Mouse (Mus musculus): ENCODE measurements around the gene Saa1. TPM values are rescaled to one million over a fixed set of nuclear protein-coding genes. Genes with fewer than 3 reads are reported as not detected.

Saa1 gene
- polyA plus RNA-seq, 1 experiment from 2014 or later: not detected

- no peaks in the 10 kb centered on the region for H3K27me3 ChIP-seq (ENCODE audit: control insufficient read depth, insufficient read depth, low read length)
- no peaks in the 10 kb centered on the region for H3K4me1 ChIP-seq (ENCODE audit: control insufficient read depth, insufficient read depth, low read length)
- H3K9me3 ChIP-seq (ENCODE audit: control insufficient read depth, low read length): no peaks in the 10 kb centered on the region
- no peak overlapping the region for H3K4me2 ChIP-seq (ENCODE audit: low read length)
- ATAC-seq (ENCODE audit: low FRiP score, low TSS enrichment): no peak
- no peak for DNase-seq
- no peak overlapping the region for H3K27ac ChIP-seq (replicated peaks; ENCODE audit: low read depth, low read length)
- WGBS: 95% methylated on average over 3 of the region's 3 CpGs
- H3K4me3 ChIP-seq (replicated peaks; ENCODE audit: low read depth, low read length): no peak overlapping the region
- H3K36me3 ChIP-seq (ENCODE audit: control insufficient read depth, insufficient read depth, low read length): no peaks in the 10 kb centered on the region
- no peak overlapping the region for H3K9ac ChIP-seq (replicated peaks; ENCODE audit: low read length)
These were observed 18.9 kb downstream of the Saa1 start for GRCm38 (mm10) chr7:46723849-46724248.

GRCm38 (mm10) chr7:46723354-46723753 lies 19.4 kb downstream of the Saa1 start:
- DNase-seq (no peak), ATAC-seq (ENCODE audit: low FRiP score, low TSS enrichment) (no peak)
- Histone ChIP-seq H3K4me3 (replicated peaks; ENCODE audit: low read depth, low read length) (no peak overlapping the region), H3K36me3 (ENCODE audit: control insufficient read depth, insufficient read depth, low read length) (no peaks in the 10 kb centered on the region), H3K9me3 (ENCODE audit: control insufficient read depth, low read length) (no peaks in the 10 kb centered on the region), H3K4me2 (ENCODE audit: low read length) (no peak overlapping the region), H3K4me1 (ENCODE audit: control insufficient read depth, insufficient read depth, low read length) (no peaks in the 10 kb centered on the region), H3K9ac (replicated peaks; ENCODE audit: low read length) (no peak overlapping the region), H3K27ac (replicated peaks; ENCODE audit: low read depth, low read length) (no peak overlapping the region), H3K27me3 (ENCODE audit: control insufficient read depth, insufficient read depth, low read length) (no peaks in the 10 kb centered on the region)
- WGBS: 95% methylated on average over 6 of the region's 6 CpGs

DNA sequence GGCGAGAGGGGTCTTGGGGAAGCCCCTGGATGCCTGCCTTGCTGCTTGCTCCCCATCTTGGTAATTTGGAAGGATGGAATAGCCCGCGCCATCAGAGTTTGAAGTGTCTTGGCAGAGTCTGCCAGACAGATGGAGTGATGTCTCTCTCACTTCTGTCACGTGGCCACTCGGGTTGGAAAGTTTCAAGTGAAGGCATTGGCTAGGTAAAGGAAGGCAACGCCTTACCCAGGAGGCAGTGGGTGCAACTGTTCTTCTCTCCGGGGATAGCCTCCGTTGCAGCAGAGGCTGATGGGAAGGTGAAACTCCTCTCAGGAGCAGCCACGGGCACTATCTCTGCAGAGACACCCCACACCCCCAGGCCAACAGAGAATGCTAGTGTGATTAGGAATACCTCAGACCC lies 22.3 kb downstream of the Saa1 start:
- H3K36me3 ChIP-seq (ENCODE audit: control insufficient read depth, insufficient read depth, low read length): no peaks in the 10 kb centered on the region
- no peak overlapping the region for H3K4me2 ChIP-seq (ENCODE audit: low read length)
- no peak overlapping the region for H3K4me3 ChIP-seq (replicated peaks; ENCODE audit: low read depth, low read length)
- no peaks in the 10 kb centered on the region for H3K27me3 ChIP-seq (ENCODE audit: control insufficient read depth, insufficient read depth, low read length)
- no peak overlapping the region for H3K9ac ChIP-seq (replicated peaks; ENCODE audit: low read length)
- no peak overlapping the region for H3K27ac ChIP-seq (replicated peaks; ENCODE audit: low read depth, low read length)
- DNase-seq: no peak
- no peak for ATAC-seq (ENCODE audit: low FRiP score, low TSS enrichment)
- WGBS: 76% methylated on average over 9 of the region's 9 CpGs
- H3K9me3 ChIP-seq (ENCODE audit: control insufficient read depth, low read length): no peaks in the 10 kb centered on the region
- H3K4me1 ChIP-seq (ENCODE audit: control insufficient read depth, insufficient read depth, low read length): no peaks in the 10 kb centered on the region

- H3K4me1 ChIP-seq (ENCODE audit: control insufficient read depth, insufficient read depth, low read length): no peaks in the 10 kb centered on the region
- WGBS: 82% methylated on average over 7 of the region's 7 CpGs
- H3K27me3 ChIP-seq (ENCODE audit: control insufficient read depth, insufficient read depth, low read length): no peaks in the 10 kb centered on the region
- DNase-seq (no peak), ATAC-seq (ENCODE audit: low FRiP score, low TSS enrichment) (no peak)
- H3K4me2 ChIP-seq (ENCODE audit: low read length): no peak overlapping the region
- H3K9ac ChIP-seq (replicated peaks; ENCODE audit: low read length): no peak overlapping the region
- no peak overlapping the region for H3K27ac ChIP-seq (replicated peaks; ENCODE audit: low read depth, low read length)
- H3K36me3 ChIP-seq (ENCODE audit: control insufficient read depth, insufficient read depth, low read length): no peaks in the 10 kb centered on the region
- H3K9me3 ChIP-seq (ENCODE audit: control insufficient read depth, low read length): no peaks in the 10 kb centered on the region
- H3K4me3 ChIP-seq (replicated peaks; ENCODE audit: low read depth, low read length): no peak overlapping the region
These were observed 23.3 kb downstream of the Saa1 start for GRCm38 (mm10) chr7:46719526-46719925.

DNA sequence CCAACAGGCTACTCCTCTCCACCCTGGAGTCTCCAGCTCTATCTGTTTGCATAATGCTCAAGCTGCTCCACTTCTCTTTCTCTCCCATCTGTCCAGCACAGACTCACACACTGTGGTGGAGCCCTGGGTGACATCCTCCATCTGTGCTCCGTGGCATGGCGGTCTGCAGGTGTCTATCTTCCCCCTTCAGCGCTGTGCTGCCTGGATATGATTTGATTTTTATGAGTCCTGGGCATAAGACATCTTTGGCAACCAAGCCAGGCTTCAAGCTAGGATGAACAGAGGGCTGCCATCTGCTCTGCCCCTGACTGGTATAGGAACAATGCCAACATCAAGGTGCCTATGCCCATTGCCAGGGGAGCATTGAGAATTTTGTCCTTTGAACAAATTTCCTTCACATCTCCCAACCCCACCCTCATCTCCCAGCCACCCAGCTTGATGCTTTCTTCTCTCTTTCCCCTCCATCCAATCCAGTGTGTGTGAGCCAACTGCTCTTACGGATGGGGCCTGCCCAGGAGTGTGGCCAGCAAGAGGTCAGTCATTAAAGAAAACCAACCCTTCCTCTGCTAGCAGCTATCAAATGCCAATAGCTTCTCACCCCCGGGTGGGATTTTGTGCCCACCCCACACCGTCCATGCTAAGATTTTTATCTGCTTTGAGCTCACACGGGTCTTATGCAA lies 24.0 kb downstream of the Saa1 start:
- Histone ChIP-seq H3K4me2 (ENCODE audit: low read length) (no peak overlapping the region), H3K4me1 (ENCODE audit: control insufficient read depth, insufficient read depth, low read length) (no peaks in the 10 kb centered on the region), H3K27ac (replicated peaks; ENCODE audit: low read depth, low read length) (no peak overlapping the region), H3K36me3 (ENCODE audit: control insufficient read depth, insufficient read depth, low read length) (no peaks in the 10 kb centered on the region), H3K27me3 (ENCODE audit: control insufficient read depth, insufficient read depth, low read length) (no peaks in the 10 kb centered on the region), H3K9ac (replicated peaks; ENCODE audit: low read length) (no peak overlapping the region), H3K9me3 (ENCODE audit: control insufficient read depth, low read length) (no peaks in the 10 kb centered on the region), H3K4me3 (replicated peaks; ENCODE audit: low read depth, low read length) (no peak overlapping the region)
- DNase-seq: no peak
- 79% methylated on average over 7 of the region's 7 CpGs for WGBS
- ATAC-seq (ENCODE audit: low FRiP score, low TSS enrichment): no peak

DNA sequence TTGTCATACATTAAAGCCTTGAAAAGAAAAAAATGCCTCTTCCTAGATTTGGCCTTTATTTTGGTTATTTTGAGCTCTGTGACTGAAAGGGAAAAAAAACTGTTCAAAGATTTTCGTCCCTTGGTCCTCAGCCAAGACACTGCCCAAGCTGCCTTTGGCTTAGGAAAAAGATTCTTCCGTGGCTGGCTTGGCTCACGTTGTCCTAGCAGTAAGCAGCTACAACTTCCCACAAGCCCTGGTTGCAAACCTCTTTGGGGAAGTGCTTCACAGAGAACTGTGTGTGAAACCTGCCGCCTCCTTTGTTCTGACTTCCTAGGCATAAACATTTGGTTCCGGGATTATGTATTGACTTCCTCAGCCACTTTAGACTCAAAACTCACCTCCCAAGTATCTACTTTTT lies 25.9 kb downstream of the Saa1 start:
- DNase-seq: no peak
- 73% methylated on average over 5 of the region's 5 CpGs for WGBS

DNA sequence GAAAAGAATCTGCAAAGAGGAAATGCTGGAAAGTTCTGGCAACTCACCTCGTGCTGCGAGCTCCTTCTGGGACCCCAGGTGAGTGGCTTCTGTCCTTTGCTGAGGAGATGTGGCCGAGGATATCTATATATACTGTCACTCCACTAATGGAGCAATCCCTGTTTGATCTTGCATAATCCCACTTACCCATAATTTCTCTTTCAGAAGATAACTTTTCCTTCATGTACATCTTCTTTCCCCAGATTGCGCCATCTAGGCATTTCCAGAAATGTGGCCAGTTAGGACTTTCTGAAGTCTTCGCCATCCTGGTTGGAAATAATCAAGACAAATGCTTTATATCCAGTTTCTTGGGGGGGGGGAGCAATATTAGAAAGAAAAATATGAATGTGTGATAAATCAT lies 27.2 kb downstream of the Saa1 start, which contains the start of gene Saa3:
Gene Saa3, minus strand, starts transcription at position 101 of the 400 bp plus-strand sequence.
- Histone ChIP-seq H3K27me3 (ENCODE audit: control insufficient read depth, insufficient read depth, low read length) (no peaks in the 10 kb centered on the region), H3K4me3 (replicated peaks; ENCODE audit: low read depth, low read length) (no peak within 1 kb of the TSS), H3K9ac (replicated peaks; ENCODE audit: low read length) (no peak within 1 kb of the TSS), H3K4me2 (ENCODE audit: low read length) (no peak within 1 kb of the TSS), H3K4me1 (ENCODE audit: control insufficient read depth, insufficient read depth, low read length) (no peaks in the 10 kb centered on the region), H3K36me3 (ENCODE audit: control insufficient read depth, insufficient read depth, low read length) (no peaks in the 10 kb centered on the region), H3K27ac (replicated peaks; ENCODE audit: low read depth, low read length) (no peak within 1 kb of the TSS), H3K9me3 (ENCODE audit: control insufficient read depth, low read length) (no peaks in the 10 kb centered on the region)
- DNase-seq (no peak), ATAC-seq (ENCODE audit: low FRiP score, low TSS enrichment) (no peak)
- 92% methylated on average over 5 of the region's 5 CpGs for WGBS

More for the DNA sequence above, 25.9 kb downstream of the Saa1 start:
- Histone ChIP-seq H3K9me3 (ENCODE audit: control insufficient read depth, low read length) (no peaks in the 10 kb centered on the region), H3K4me1 (ENCODE audit: control insufficient read depth, insufficient read depth, low read length) (no peaks in the 10 kb centered on the region), H3K27ac (replicated peaks; ENCODE audit: low read depth, low read length) (no peak overlapping the region), H3K36me3 (ENCODE audit: control insufficient read depth, insufficient read depth, low read length) (no peaks in the 10 kb centered on the region), H3K27me3 (ENCODE audit: control insufficient read depth, insufficient read depth, low read length) (no peaks in the 10 kb centered on the region), H3K4me3 (replicated peaks; ENCODE audit: low read depth, low read length) (no peak overlapping the region), H3K4me2 (ENCODE audit: low read length) (no peak overlapping the region), H3K9ac (replicated peaks; ENCODE audit: low read length) (no peak overlapping the region)
- ATAC-seq (ENCODE audit: low FRiP score, low TSS enrichment): no peak

DNA sequence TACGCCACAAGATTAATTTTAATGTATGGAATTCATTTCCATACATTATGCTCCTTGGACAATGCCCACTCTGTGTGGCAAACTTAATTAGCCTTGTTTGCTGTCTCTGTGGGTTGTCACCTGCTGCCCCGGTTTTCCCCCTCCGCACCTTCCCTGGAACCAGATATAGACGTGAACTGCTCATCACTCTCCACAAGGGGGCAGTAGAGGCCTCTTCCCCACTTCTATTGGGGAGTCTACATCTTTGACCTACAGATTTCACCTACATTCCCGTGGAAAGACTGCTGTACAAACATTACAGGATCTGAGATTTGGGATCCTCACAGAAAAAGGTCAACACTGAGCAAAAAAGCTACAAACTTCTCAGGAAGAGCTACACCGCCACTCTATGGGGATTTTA lies 28.3 kb downstream of the Saa1 start:
- Histone ChIP-seq H3K9me3 (ENCODE audit: control insufficient read depth, low read length) (no peaks in the 10 kb centered on the region), H3K4me3 (replicated peaks; ENCODE audit: low read depth, low read length) (no peak overlapping the region), H3K4me2 (ENCODE audit: low read length) (no peak overlapping the region), H3K9ac (replicated peaks; ENCODE audit: low read length) (no peak overlapping the region), H3K4me1 (ENCODE audit: control insufficient read depth, insufficient read depth, low read length) (peaks cover 3% of the 10 kb centered on the region), H3K27ac (replicated peaks; ENCODE audit: low read depth, low read length) (no peak overlapping the region), H3K36me3 (ENCODE audit: control insufficient read depth, insufficient read depth, low read length) (no peaks in the 10 kb centered on the region), H3K27me3 (ENCODE audit: control insufficient read depth, insufficient read depth, low read length) (no peaks in the 10 kb centered on the region)
- peak; percentile 70 for DNase-seq
- ATAC-seq (ENCODE audit: low FRiP score, low TSS enrichment): no peak
- WGBS: 29% methylated on average over 6 of the region's 6 CpGs

DNA sequence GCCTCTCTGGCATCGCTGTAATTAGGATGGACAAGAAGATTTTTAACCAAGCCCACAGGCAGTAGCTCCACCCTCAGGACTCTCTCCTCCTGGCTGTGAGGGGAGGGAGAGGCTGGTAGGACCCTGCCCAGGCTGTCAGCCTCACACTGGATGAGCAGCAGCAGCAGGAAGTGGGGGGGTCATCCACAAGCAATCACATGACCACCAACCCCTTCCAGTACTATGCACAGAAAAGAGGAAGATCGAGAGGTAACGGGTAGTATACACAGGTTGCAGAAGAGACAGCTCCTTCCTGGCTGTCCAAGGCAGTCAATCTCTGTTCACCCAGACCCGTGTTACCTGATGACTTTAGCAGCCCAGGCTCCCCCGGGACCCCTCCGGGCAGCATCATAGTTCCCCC lies 30.5 kb downstream of the Saa1 start:
- Histone ChIP-seq H3K4me3 (replicated peaks; ENCODE audit: low read depth, low read length) (no peak overlapping the region), H3K27ac (replicated peaks; ENCODE audit: low read depth, low read length) (no peak overlapping the region), H3K4me1 (ENCODE audit: control insufficient read depth, insufficient read depth, low read length) (peaks cover 6% of the 10 kb centered on the region), H3K4me2 (ENCODE audit: low read length) (no peak overlapping the region), H3K9ac (replicated peaks; ENCODE audit: low read length) (no peak overlapping the region), H3K27me3 (ENCODE audit: control insufficient read depth, insufficient read depth, low read length) (no peaks in the 10 kb centered on the region), H3K9me3 (ENCODE audit: control insufficient read depth, low read length) (no peaks in the 10 kb centered on the region), H3K36me3 (ENCODE audit: control insufficient read depth, insufficient read depth, low read length) (0 out of 2 replicates have a peak, but pooled peaks cover 7% of the 10 kb centered on the region)
- WGBS: 79% methylated on average over 6 of the region's 6 CpGs
- ATAC-seq (ENCODE audit: low FRiP score, low TSS enrichment) (no peak), DNase-seq (no peak)
